Mouse (Mus musculus) natural killer cell, adult 2 months (primary cell): ENCODE measurements around the gene Ormdl1.
A peak's percentile ranks its signal among the peaks of the same experiment; 100 is the strongest.
"Not testable (repeated sequence)": the region's sequence is repeated elsewhere in the genome, so short reads cannot be mapped to it uniquely, and the experiment has no call there.

Experiments used
- DNase-seq, 2 experiments: peaks; one replicate each; pipeline ENCODE4 v3.0.0; 2022; ENCODE audit warnings: low spot score in 2 of 2

Gene Ormdl1

GRCm38 (mm10) chr1:53296581-53297383, at the start of gene Ormdl1, which contains the start of the genes Pms1 and Gm28778:
Gene Ormdl1 (plus strand): TSS chr1:53297095.
Gene Pms1 (minus strand): TSS chr1:53297018.
Gene Gm28778 (plus strand): TSS chr1:53297111.
- peak; percentile 88 to 89 for DNase-seq

GRCm38 (mm10) chr1:53264958-53265612, 31.8 kb upstream of the Ormdl1 start:
- not testable (repeated sequence) for DNase-seq

GRCm38 (mm10) chr1:53269901-53270300, 27.0 kb upstream of the Ormdl1 start:
- DNase-seq = no peak

- DNase-seq = no peak
Measured at GRCm38 (mm10) chr1:53272646-53273045, 24.2 kb upstream of the Ormdl1 start.

GRCm38 (mm10) chr1:53291197-53291596, 5.7 kb upstream of the Ormdl1 start:
- DNase-seq = no peak

- no peak for DNase-seq
Measured at GRCm38 (mm10) chr1:53300506-53300905, 3.6 kb downstream of the Ormdl1 start.

GRCm38 (mm10) chr1:53312989-53313967, 16.4 kb downstream of the Ormdl1 start, which contains the start of gene Osgepl1:
Gene Osgepl1 (plus strand): TSS chr1:53313624.
- DNase-seq = peak; percentile 68 to 73

GRCm38 (mm10) chr1:53321662-53322344, 24.9 kb downstream of the Ormdl1 start:
- DNase-seq = no peak

- no peak for DNase-seq
Measured at GRCm38 (mm10) chr1:53323254-53323653, 26.4 kb downstream of the Ormdl1 start.

GRCm38 (mm10) chr1:53324277-53324676, 27.4 kb downstream of the Ormdl1 start:
- DNase-seq = no peak

- DNase-seq = no peak
Measured at GRCm38 (mm10) chr1:53324827-53325494, 28.1 kb downstream of the Ormdl1 start.

- DNase-seq = not testable (repeated sequence)
Measured at GRCm38 (mm10) chr1:53333527-53333926, 36.6 kb downstream of the Ormdl1 start.

- DNase-seq = no peak
Measured at GRCm38 (mm10) chr1:53335465-53335864, 38.6 kb downstream of the Ormdl1 start.

GRCm38 (mm10) chr1:53337403-53337802, 40.5 kb downstream of the Ormdl1 start:
- not testable (repeated sequence) for DNase-seq

- DNase-seq = no peak
Measured at GRCm38 (mm10) chr1:53341071-53341470, 44.2 kb downstream of the Ormdl1 start.

- peak; percentile 99 for DNase-seq
Measured at GRCm38 (mm10) chr1:53352327-53353261, 55.7 kb downstream of the Ormdl1 start, which contains the start of the genes Asdurf, Gm28551 and Asnsd1. Gene Asdurf (minus strand): TSS chr1:53352619. Gene Gm28551 (minus strand): TSS chr1:53352667. Gene Asnsd1 (minus strand): TSS chr1:53352752.

GRCm38 (mm10) chr1:53358988-53359387, 62.1 kb downstream of the Ormdl1 start:
- DNase-seq = no peak
